Mouse (Mus musculus): ENCODE results near the gene Unc5a.

Gene Unc5a

GRCm38 (mm10) chr13:54955695-54956471, 6.7 kb downstream of the Unc5a start:
- DNase-seq (ENCODE audit: low read depth, low spot score): no peak

- DNase-seq (ENCODE audit: low read depth, low spot score): no peak
Measured at GRCm38 (mm10) chr13:54957281-54957680, 8.1 kb downstream of the Unc5a start.

- DNase-seq (ENCODE audit: low read depth, low spot score): no peak
Measured at GRCm38 (mm10) chr13:54959059-54959701, 10.0 kb downstream of the Unc5a start.

GRCm38 (mm10) chr13:54959842-54960241, 10.6 kb downstream of the Unc5a start:
- DNase-seq (ENCODE audit: low read depth, low spot score): no peak

GRCm38 (mm10) chr13:54960491-54960890, 11.3 kb downstream of the Unc5a start:
- DNase-seq (ENCODE audit: low read depth, low spot score): no peak

GRCm38 (mm10) chr13:54965256-54965655, 16.0 kb downstream of the Unc5a start:
- no peak for DNase-seq (ENCODE audit: low read depth, low spot score)

- DNase-seq (ENCODE audit: low read depth, low spot score): no peak
Measured at GRCm38 (mm10) chr13:54967501-54967900, 18.3 kb downstream of the Unc5a start.

- no peak for DNase-seq (ENCODE audit: low read depth, low spot score)
Measured at GRCm38 (mm10) chr13:54968636-54969035, 19.4 kb downstream of the Unc5a start.

- no peak for DNase-seq (ENCODE audit: low read depth, low spot score)
Measured at GRCm38 (mm10) chr13:54969513-54969912, 20.3 kb downstream of the Unc5a start.

- no peak for DNase-seq (ENCODE audit: low read depth, low spot score)
Measured at GRCm38 (mm10) chr13:54970521-54971247, 21.5 kb downstream of the Unc5a start.

- no peak for DNase-seq (ENCODE audit: low read depth, low spot score)
Measured at GRCm38 (mm10) chr13:54975546-54975945, 26.3 kb downstream of the Unc5a start.

GRCm38 (mm10) chr13:54978804-54979203, 29.6 kb downstream of the Unc5a start:
- DNase-seq (ENCODE audit: low read depth, low spot score): no peak

- DNase-seq (ENCODE audit: low read depth, low spot score): no peak
Measured at GRCm38 (mm10) chr13:54980957-54981356, 31.7 kb downstream of the Unc5a start.

GRCm38 (mm10) chr13:54983001-54983400, 33.8 kb downstream of the Unc5a start:
- no peak for DNase-seq (ENCODE audit: low read depth, low spot score)

- no peak for DNase-seq (ENCODE audit: low read depth, low spot score)
Measured at GRCm38 (mm10) chr13:54983614-54984013, 34.4 kb downstream of the Unc5a start.

GRCm38 (mm10) chr13:54987405-54987804, 38.2 kb downstream of the Unc5a start:
- DNase-seq (ENCODE audit: low read depth, low spot score): no peak

GRCm38 (mm10) chr13:54988181-54988760, 39.1 kb downstream of the Unc5a start:
- DNase-seq (ENCODE audit: low read depth, low spot score): no peak

GRCm38 (mm10) chr13:54992215-54992614, 43.0 kb downstream of the Unc5a start:
- DNase-seq (ENCODE audit: low read depth, low spot score): no peak

- no peak for DNase-seq (ENCODE audit: low read depth, low spot score)
Measured at GRCm38 (mm10) chr13:54994576-54994975, 45.4 kb downstream of the Unc5a start.

- no peak for DNase-seq (ENCODE audit: low read depth, low spot score)
Measured at GRCm38 (mm10) chr13:54995161-54995560, 46.0 kb downstream of the Unc5a start.

- DNase-seq (ENCODE audit: low read depth, low spot score): no peak
Measured at GRCm38 (mm10) chr13:54997568-54997967, 48.4 kb downstream of the Unc5a start.

- DNase-seq (ENCODE audit: low read depth, low spot score): no peak
Measured at GRCm38 (mm10) chr13:55000433-55000832, 51.2 kb downstream of the Unc5a start.
